ENCODE assay signal across 10 mouse cellular contexts in the genomic region with DNA sequence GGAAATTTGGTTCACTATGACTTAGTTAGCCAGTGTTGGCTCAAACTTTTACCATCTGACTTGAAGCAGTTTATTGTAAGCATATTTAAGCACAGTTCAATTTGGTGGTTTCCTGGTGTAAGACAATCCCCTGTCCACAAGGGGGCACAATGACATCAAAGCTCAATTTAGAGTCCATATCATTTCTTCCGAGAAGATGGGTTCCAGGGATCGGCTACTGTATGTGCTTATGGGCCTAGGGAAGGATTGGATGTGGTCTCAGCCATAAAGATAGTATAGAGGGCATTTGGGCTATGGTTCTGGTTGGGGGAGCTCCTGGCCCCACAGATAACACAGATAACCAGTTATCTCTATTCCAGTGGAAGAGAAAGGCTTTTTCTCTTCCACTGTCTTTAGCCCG. TPM values are rescaled to one million over a fixed set of nuclear protein-coding genes. Genes with fewer than 3 reads are reported as not detected.
DNase-seq lines count a peak whose midpoint lies in the region; ATAC-seq lines count a peak whose summit lies in the region.
"Had no signal": no experiment of that assay in that cellular context is flagged by ENCODE, and none has a peak within 500 bp of the region (broad histone marks: within the 10 kb centered on the region; RNA-seq: fewer than 3 reads in every experiment).

No protein-coding gene starts in this region.

- no peaks in the 10 kb centered on the region for H3K4me1 ChIP-seq in midbrain, embryonic 10.5 days
- H3K4me1 ChIP-seq in midbrain, embryonic 13.5 days (replicated peaks) = no peaks in the 10 kb centered on the region
- H3K4me1 ChIP-seq: hindbrain, embryonic 15.5 days had no signal

- WGBS in midbrain, embryonic 10.5 days = 76% methylated on average over 3 of the region's 3 CpGs
- WGBS in midbrain, embryonic 13.5 days = 74% methylated on average over 3 of the region's 3 CpGs

- no peaks in the 10 kb centered on the region for H3K9me3 ChIP-seq in midbrain, embryonic 10.5 days (replicated peaks)
- H3K9me3 ChIP-seq in midbrain, embryonic 13.5 days = no peaks in the 10 kb centered on the region
- H3K9me3 ChIP-seq: hindbrain, embryonic 15.5 days had no signal

- H3K36me3 ChIP-seq in midbrain, embryonic 10.5 days = no peaks in the 10 kb centered on the region
- H3K36me3 ChIP-seq in midbrain, embryonic 13.5 days = no peaks in the 10 kb centered on the region
- H3K36me3 ChIP-seq: hindbrain, embryonic 15.5 days had no signal

- DNase-seq in cerebellum, postnatal 10 days = peak; percentile 34 to 43
- no peak for DNase-seq in cerebellum, postnatal 36 days
- peak; percentile 20 for DNase-seq in midbrain, embryonic 10.5 days (ENCODE audit: low spot score)
- DNase-seq in c-Kit-positive CD71-positive TER-119-positive erythroid progenitor cells, embryonic 14.5 days (ENCODE audit: low spot score) = peak; percentile 85
- peak; percentile 19 for DNase-seq in lung, postnatal 14 days
- DNase-seq in testis, postnatal 14 days (ENCODE audit: low spot score) = no peak
- no peak for DNase-seq in heart, adult 9 months (ENCODE audit: low spot score in 2 of 2)

- no peak overlapping the region for H3K4me3 ChIP-seq in midbrain, embryonic 10.5 days
- H3K4me3 ChIP-seq in midbrain, embryonic 13.5 days (replicated peaks) = no peak overlapping the region
- H3K4me3 ChIP-seq: hindbrain, embryonic 15.5 days; myocyte had no signal

- H3K27me3 ChIP-seq in midbrain, embryonic 10.5 days (ENCODE audit: low read depth, poor library complexity, severe bottlenecking) = no peaks in the 10 kb centered on the region
- 0 out of 2 replicates have a peak, but pooled peaks cover 3% of the 10 kb centered on the region for H3K27me3 ChIP-seq in midbrain, embryonic 13.5 days
- H3K27me3 ChIP-seq: hindbrain, embryonic 15.5 days had no signal

- no peak overlapping the region for H3K9ac ChIP-seq in midbrain, embryonic 13.5 days (replicated peaks)
- H3K9ac ChIP-seq: hindbrain, embryonic 15.5 days had no signal

- H3K27ac ChIP-seq in midbrain, embryonic 10.5 days (replicated peaks) = no peak overlapping the region
- no peak overlapping the region for H3K27ac ChIP-seq in midbrain, embryonic 13.5 days
- H3K27ac ChIP-seq: hindbrain, embryonic 15.5 days had no signal

- no peak for ATAC-seq in midbrain, embryonic 13.5 days

- H3K4me2 ChIP-seq in midbrain, embryonic 13.5 days (replicated peaks) = no peak overlapping the region
- H3K4me2 ChIP-seq: hindbrain, embryonic 15.5 days had no signal

RNA-seq across cellular contexts. Expression of a gene that starts 18.0 kb away (rescaled TPM):
- polyA plus RNA-seq in midbrain, embryonic 10.5 days (2016; fragmentation: Nextera tagmentation; extraction: Ambion mirVana) = not detected in 2 replicates
- polyA plus RNA-seq in midbrain, embryonic 13.5 days (2015; fragmentation: Nextera tagmentation; extraction: Ambion mirVana) = not detected in 2 replicates
- polyA plus RNA-seq: hindbrain, embryonic 15.5 days had no signal

RNA-seq across cellular contexts. Expression of a gene that starts 26.5 kb away (rescaled TPM):
- 1.3 and 1.6 TPM in 2 replicates for polyA plus RNA-seq in midbrain, embryonic 10.5 days (2016; fragmentation: Nextera tagmentation; extraction: Ambion mirVana)
- 1.2 and 1.8 TPM in 2 replicates for polyA plus RNA-seq in midbrain, embryonic 13.5 days (2015; fragmentation: Nextera tagmentation; extraction: Ambion mirVana)

RNA-seq across cellular contexts. Expression of a gene that starts 50.9 kb away (rescaled TPM):
- 65.7 and 70.2 TPM in 2 replicates for polyA plus RNA-seq in midbrain, embryonic 10.5 days (2016; fragmentation: Nextera tagmentation; extraction: Ambion mirVana)
- polyA plus RNA-seq in midbrain, embryonic 13.5 days (2015; fragmentation: Nextera tagmentation; extraction: Ambion mirVana) = 54.8 and 58.2 TPM in 2 replicates

Comparison
In these comparisons a context has a peak if more than half of its experiments do, and no peak if none do; other contexts are left out.
1. DNase-seq: peak in cerebellum, postnatal 10 days (2 of 2), midbrain, embryonic 10.5 days (single experiment), c-Kit-positive CD71-positive TER-119-positive erythroid progenitor cells, embryonic 14.5 days (single experiment) and lung, postnatal 14 days (single experiment); none in cerebellum, postnatal 36 days (0 of 2), testis, postnatal 14 days (single experiment) and heart, adult 9 months (0 of 2).